Mouse (Mus musculus) hindbrain, embryonic 16.5 days (tissue): Measurements from ENCODE around the gene Dusp15. TPM values are rescaled to one million over a fixed set of nuclear protein-coding genes. Genes with fewer than 3 reads are reported as not detected.

Experiments used
- ATAC-seq: fragments of 200-750 bp; cut with Nextera tagmentation; 2 replicates; pipeline ENCODE4 v1.8.0; 2017; ENCODE audit warnings: moderate TSS enrichment, moderate library complexity
- H3K27ac ChIP-seq: fragments of 300-500 bp; sonication (generic); 2 replicates; pipeline ENCODE4 v1.5.1; 2014; ENCODE audit warnings: low read depth, mild to moderate bottlenecking, control low read depth, low read length, moderate library complexity
- H3K27me3 ChIP-seq: fragments of 300-500 bp; sonication (generic); replicated peaks from 2 replicates; pipeline ENCODE4 v1.6.1; 2014; ENCODE audit warnings: low read length; ENCODE audit not compliant: control insufficient read depth, insufficient read depth
- H3K36me3 ChIP-seq: fragments of 300-500 bp; sonication (generic); 2 replicates; pipeline ENCODE4 v1.6.1; 2014; ENCODE audit warnings: mild to moderate bottlenecking, low read length, moderate library complexity, mixed read lengths; ENCODE audit not compliant: control insufficient read depth, insufficient read depth
- H3K4me1 ChIP-seq: fragments of 300-500 bp; sonication (generic); 2 replicates; pipeline ENCODE4 v1.6.1; 2014; ENCODE audit warnings: low read depth, low read length; ENCODE audit not compliant: control insufficient read depth, insufficient read depth
- H3K4me2 ChIP-seq: fragments of 300-500 bp; sonication (generic); 2 replicates; pipeline ENCODE4 v1.6.1; 2014; ENCODE audit warnings: mild to moderate bottlenecking, low read length, control low read depth, moderate library complexity
- H3K4me3 ChIP-seq: fragments of 300-500 bp; sonication (generic); 2 replicates; pipeline ENCODE4 v1.5.1; 2014; ENCODE audit warnings: mild to moderate bottlenecking, low read length, control low read depth, moderate library complexity
- H3K9ac ChIP-seq: fragments of 300-500 bp; sonication (generic); 2 replicates; pipeline ENCODE4 v1.6.1; 2014; ENCODE audit warnings: low read depth, mild to moderate bottlenecking, control low read depth, low read length, moderate library complexity
- H3K9me3 ChIP-seq: fragments of 300-500 bp; sonication (generic); 2 replicates; pipeline ENCODE4 v1.6.1; 2014; ENCODE audit warnings: mild to moderate bottlenecking, low read length, moderate library complexity; ENCODE audit not compliant: control insufficient read depth
- whole genome bisulfite sequencing: fragments of 180-500 bp; shearing (Covaris S2); extraction: QIAGEN DNeasy Blood & Tissue Kit; methylation state at CpG from one replicate; pipeline ENCODE4 v1.1.7; 2014; 5-methylcytosine and 5-hydroxymethylcytosine counted together
- polyA plus RNA-seq: library from polyadenylated mRNA; unstranded; fragments of >200 nt; fragmentation: Nextera tagmentation; extraction: Ambion mirVana; gene quantifications from 2 replicates; pipeline ENCODE4 v1.2.1, GENCODE M21; 2015

Dusp15 gene
- polyA plus RNA-seq, 1 experiment from 2014 or later = 13.6 TPM

DNA sequence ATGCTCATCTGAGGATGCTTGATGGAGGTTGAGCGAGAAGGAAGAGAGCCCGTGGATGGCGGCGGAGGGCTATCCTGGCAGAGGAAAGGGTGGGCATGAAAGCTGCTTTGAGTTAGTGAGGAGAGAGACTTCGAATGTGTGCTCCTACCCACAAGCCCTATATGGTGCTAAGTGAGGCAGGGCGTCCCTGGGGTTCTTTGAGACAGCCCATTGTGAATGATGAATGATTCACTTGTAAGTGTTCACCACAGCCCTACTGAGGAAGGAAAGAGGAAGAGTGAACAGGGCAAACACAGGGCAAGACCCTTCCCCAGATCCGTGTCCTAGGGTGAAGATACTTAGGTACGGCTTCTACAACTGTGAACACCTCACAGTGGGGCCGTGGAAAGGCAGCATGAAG is 24.6 kb downstream of the Dusp15 start:
- Histone ChIP-seq H3K9ac (no peak overlapping the region), H3K36me3 (no peaks in the 10 kb centered on the region), H3K27ac (no peak overlapping the region), H3K27me3 (no peaks in the 10 kb centered on the region), H3K4me3 (no peak overlapping the region), H3K4me1 (no peaks in the 10 kb centered on the region), H3K4me2 (no peak overlapping the region), H3K9me3 (no peaks in the 10 kb centered on the region)
- WGBS = 83% methylated on average over 9 of the region's 9 CpGs
- ATAC-seq = no peak

GRCm38 (mm10) chr2:152925189-152925872 is 26.2 kb downstream of the Dusp15 start:
- Histone ChIP-seq H3K36me3 (no peaks in the 10 kb centered on the region), H3K9me3 (no peaks in the 10 kb centered on the region), H3K9ac (no peak overlapping the region), H3K27ac (peak overlapping the region; percentile 36; the same call in 1 of the 2 replicates), H3K27me3 (no peaks in the 10 kb centered on the region), H3K4me2 (no peak overlapping the region), H3K4me3 (no peak overlapping the region), H3K4me1 (no peaks in the 10 kb centered on the region)
- ATAC-seq = no peak
- 72% methylated on average over 11 of the region's 11 CpGs for WGBS

DNA sequence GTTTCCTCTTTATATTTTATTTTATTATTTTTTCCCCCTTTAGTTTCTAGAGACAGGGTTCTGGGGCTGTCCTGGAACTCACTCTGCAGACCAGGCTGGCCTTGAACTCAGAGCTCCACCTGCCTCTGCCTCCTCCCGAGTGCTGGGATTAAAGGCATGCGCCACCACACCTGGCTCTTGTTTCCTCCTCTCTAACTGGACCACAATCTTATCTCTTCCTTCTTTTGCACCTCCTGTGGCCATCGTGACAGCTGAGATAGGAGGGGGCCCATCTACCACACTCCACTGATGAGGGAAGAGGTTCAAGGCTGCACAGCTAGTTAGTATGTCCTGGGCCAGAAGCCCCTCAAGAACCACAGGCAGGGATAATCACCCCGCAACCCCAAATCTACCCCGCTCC is 27.0 kb downstream of the Dusp15 start:
- H3K9me3 ChIP-seq = no peaks in the 10 kb centered on the region
- ATAC-seq = no peak

DNA sequence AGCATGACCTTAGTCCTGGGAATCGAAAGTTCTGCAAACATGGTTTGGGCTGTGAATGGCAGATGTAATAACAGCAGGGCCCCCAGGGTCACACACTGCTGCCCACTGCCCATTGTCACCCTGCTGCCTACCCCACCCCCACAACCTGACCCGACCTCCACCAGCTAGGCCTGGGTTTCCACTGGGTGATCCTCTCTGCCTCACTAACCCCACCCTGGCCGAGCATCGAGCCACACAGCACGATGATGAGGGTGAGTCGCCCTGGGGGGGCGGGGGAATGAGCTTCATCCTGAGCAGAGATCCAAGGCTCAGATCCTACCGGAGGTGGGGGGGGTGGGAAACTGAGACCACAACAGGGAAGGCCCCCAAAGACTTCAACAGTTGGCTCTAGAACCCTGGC is 27.4 kb downstream of the Dusp15 start:
- no peak for ATAC-seq
- Histone ChIP-seq H3K36me3 (no peaks in the 10 kb centered on the region), H3K9ac (no peak overlapping the region), H3K4me3 (no peak overlapping the region), H3K9me3 (no peaks in the 10 kb centered on the region), H3K4me1 (no peaks in the 10 kb centered on the region), H3K27me3 (no peaks in the 10 kb centered on the region), H3K4me2 (no peak overlapping the region), H3K27ac (no peak overlapping the region)
- 44% methylated on average over 8 of the region's 8 CpGs for WGBS

More for the DNA sequence above, 27.0 kb downstream of the Dusp15 start:
- 94% methylated on average over 5 of the region's 5 CpGs for WGBS
- no peak overlapping the region for H3K27ac ChIP-seq
- no peak overlapping the region for H3K4me2 ChIP-seq
- H3K36me3 ChIP-seq = no peaks in the 10 kb centered on the region
- no peak overlapping the region for H3K9ac ChIP-seq
- no peak overlapping the region for H3K4me3 ChIP-seq
- H3K27me3 ChIP-seq = no peaks in the 10 kb centered on the region
- no peaks in the 10 kb centered on the region for H3K4me1 ChIP-seq

GRCm38 (mm10) chr2:152923621-152924020 is 27.9 kb downstream of the Dusp15 start:
- Histone ChIP-seq H3K4me3 (no peak overlapping the region), H3K36me3 (no peaks in the 10 kb centered on the region), H3K27ac (no peak overlapping the region), H3K9me3 (no peaks in the 10 kb centered on the region), H3K4me2 (no peak overlapping the region), H3K27me3 (no peaks in the 10 kb centered on the region), H3K4me1 (no peaks in the 10 kb centered on the region), H3K9ac (no peak overlapping the region)
- 41% methylated on average over 3 of the region's 3 CpGs for WGBS
- ATAC-seq = no peak

DNA sequence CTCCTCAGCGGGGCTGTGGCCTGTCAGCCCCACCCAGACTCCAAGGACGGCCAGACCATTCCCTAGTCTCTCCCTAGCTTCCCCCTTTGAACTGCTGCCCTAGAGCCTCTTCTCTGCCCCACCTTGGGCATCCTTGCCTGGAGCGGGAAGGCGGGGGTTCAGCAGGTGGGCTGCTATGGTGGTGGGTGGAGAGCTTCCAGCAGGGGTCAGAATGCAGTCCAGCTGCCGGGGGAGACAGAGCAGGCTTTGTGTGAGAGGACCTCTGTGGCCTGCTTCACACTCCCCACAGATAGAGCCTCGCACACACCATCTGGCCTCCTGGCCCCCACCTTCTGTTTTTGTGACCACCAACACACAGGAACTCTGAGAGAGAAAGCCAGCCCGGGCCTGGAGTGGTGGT is 29.1 kb downstream of the Dusp15 start:
- no peak for ATAC-seq

DNA sequence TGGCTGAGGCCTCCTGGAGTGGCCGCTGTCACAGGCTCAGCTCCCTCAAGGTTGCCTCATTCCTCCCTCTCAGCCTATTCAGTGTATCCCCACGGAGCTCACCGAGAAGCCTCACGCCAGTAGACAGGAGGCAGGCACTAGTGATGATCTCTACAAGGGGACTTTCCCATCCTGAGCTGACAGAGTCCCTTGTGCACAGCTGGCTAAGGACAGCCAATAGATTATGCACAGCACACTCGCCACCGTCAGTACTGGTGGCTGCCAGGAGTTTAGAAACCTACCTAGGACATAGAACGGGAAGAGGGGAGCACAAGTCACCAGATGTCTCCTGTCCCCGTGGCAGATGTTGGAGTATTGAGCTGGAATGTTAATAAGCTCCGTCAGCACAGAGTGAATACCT is 33.8 kb downstream of the Dusp15 start:
- peaks cover 12% of the 10 kb centered on the region for H3K27me3 ChIP-seq
- no peak overlapping the region for H3K4me3 ChIP-seq
- no peak overlapping the region for H3K4me2 ChIP-seq
- H3K27ac ChIP-seq = no peak overlapping the region
- ATAC-seq = no peak
- peaks cover 8% of the 10 kb centered on the region for H3K4me1 ChIP-seq
- H3K36me3 ChIP-seq = no peaks in the 10 kb centered on the region
- H3K9me3 ChIP-seq = no peaks in the 10 kb centered on the region
- no peak overlapping the region for H3K9ac ChIP-seq
- WGBS = 57% methylated on average over 9 of the region's 9 CpGs

More for the DNA sequence above, 29.1 kb downstream of the Dusp15 start:
- Histone ChIP-seq H3K4me3 (no peak overlapping the region), H3K4me1 (no peaks in the 10 kb centered on the region), H3K4me2 (no peak overlapping the region), H3K36me3 (no peaks in the 10 kb centered on the region), H3K27me3 (no peaks in the 10 kb centered on the region), H3K9ac (no peak overlapping the region), H3K27ac (no peak overlapping the region), H3K9me3 (no peaks in the 10 kb centered on the region)
- 39% methylated on average over 7 of the region's 7 CpGs for WGBS

GRCm38 (mm10) chr2:152916111-152916510 is 35.4 kb downstream of the Dusp15 start:
- no peak overlapping the region for H3K27ac ChIP-seq
- WGBS = 55% methylated on average over 5 of the region's 5 CpGs
- no peak overlapping the region for H3K9ac ChIP-seq
- H3K4me1 ChIP-seq = peaks cover 8% of the 10 kb centered on the region
- H3K9me3 ChIP-seq = no peaks in the 10 kb centered on the region
- no peak overlapping the region for H3K4me3 ChIP-seq
- H3K36me3 ChIP-seq = no peaks in the 10 kb centered on the region
- H3K27me3 ChIP-seq = peaks cover 19% of the 10 kb centered on the region
- H3K4me2 ChIP-seq = no peak overlapping the region
- no peak for ATAC-seq

DNA sequence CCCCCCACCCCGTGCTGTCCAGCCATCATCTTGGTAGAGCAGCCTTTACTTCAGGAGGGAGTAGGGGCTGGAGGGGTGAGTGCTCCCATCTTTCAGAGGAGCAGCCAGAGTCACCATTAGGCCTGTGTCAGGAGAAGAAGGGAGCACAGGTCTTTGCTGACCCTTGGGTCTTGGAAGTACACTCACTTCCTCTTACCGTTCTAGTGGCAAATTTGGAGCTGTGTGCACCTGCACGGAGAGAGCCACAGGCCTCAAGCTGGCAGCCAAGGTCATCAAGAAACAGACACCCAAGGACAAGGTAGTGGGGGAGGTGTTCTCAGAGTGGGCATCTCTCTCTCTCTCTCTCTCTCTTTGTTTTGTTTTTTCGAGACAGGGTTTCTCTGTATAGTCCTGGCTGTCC is 36.0 kb downstream of the Dusp15 start:
- WGBS = 67% methylated on average over 4 of the region's 4 CpGs
- Histone ChIP-seq H3K9ac (no peak overlapping the region), H3K4me3 (no peak overlapping the region), H3K9me3 (no peaks in the 10 kb centered on the region), H3K27ac (no peak overlapping the region), H3K27me3 (peaks cover 23% of the 10 kb centered on the region), H3K4me2 (no peak overlapping the region), H3K4me1 (peaks cover 8% of the 10 kb centered on the region), H3K36me3 (no peaks in the 10 kb centered on the region)
- no peak for ATAC-seq
